Mouse (Mus musculus) olfactory bulb, adult 2 months (tissue): ENCODE measurements around the gene Asic2.

ENCODE experiments used
- CTCF ChIP-seq: fragments of 200-500 bp; IDR thresholded peaks from 2 replicates; pipeline ENCODE4 v1.5.1; 2012; ENCODE audit warnings: low read depth, mild to moderate bottlenecking, low read length, moderate library complexity; ENCODE audit not compliant: insufficient read depth
- POLR2A ChIP-seq: fragments of 200-500 bp; IDR thresholded peaks from 2 replicates; pipeline ENCODE4 v1.6.1; 2012; ENCODE audit warnings: mild to moderate bottlenecking, low read depth, low read length, moderate library complexity; ENCODE audit not compliant: insufficient read depth

DNA sequence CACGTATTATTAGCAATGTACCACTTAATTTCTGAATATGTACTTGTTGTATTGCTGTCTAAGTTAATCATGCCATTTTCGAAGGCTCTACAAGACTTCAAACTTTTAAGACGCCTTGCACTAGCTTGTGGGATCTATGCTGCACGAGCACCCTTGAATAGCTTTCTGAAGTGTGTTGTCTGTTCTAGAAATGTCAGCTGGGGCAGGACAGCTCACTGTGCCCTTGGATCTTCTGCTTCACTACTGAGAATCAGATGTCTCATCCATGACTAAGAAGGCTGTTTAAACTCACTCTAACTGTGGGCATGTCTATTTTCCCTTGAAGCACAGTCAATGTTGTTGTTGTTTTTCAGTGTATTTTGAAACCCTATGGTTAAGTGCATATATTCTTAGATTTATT is 44.6 kb downstream of the Asic2 start:
- TF ChIP-seq POLR2A (no peak), CTCF (no peak)
